Mouse (Mus musculus) hindbrain, embryonic 16.5 days (tissue): ENCODE data around the gene Acbd5. TPM values are rescaled to one million over a fixed set of nuclear protein-coding genes. Genes with fewer than 3 reads are reported as not detected.
A peak's percentile ranks its signal among the peaks of the same experiment; 100 is the strongest.
"Not testable (repeated sequence)": the region's sequence is repeated elsewhere in the genome, so short reads cannot be mapped to it uniquely, and the experiment has no call there.

ENCODE experiments used
- ATAC-seq: fragments of 200-750 bp; cut with Nextera tagmentation; 2 replicates; pipeline ENCODE4 v1.8.0; 2017; ENCODE audit warnings: moderate TSS enrichment, moderate library complexity
- H3K27ac ChIP-seq: fragments of 300-500 bp; sonication (generic); 2 replicates; pipeline ENCODE4 v1.5.1; 2014; ENCODE audit warnings: low read depth, mild to moderate bottlenecking, control low read depth, low read length, moderate library complexity
- H3K27me3 ChIP-seq: fragments of 300-500 bp; sonication (generic); replicated peaks from 2 replicates; pipeline ENCODE4 v1.6.1; 2014; ENCODE audit warnings: low read length; ENCODE audit not compliant: control insufficient read depth, insufficient read depth
- H3K36me3 ChIP-seq: fragments of 300-500 bp; sonication (generic); 2 replicates; pipeline ENCODE4 v1.6.1; 2014; ENCODE audit warnings: mild to moderate bottlenecking, low read length, moderate library complexity, mixed read lengths; ENCODE audit not compliant: control insufficient read depth, insufficient read depth
- H3K4me1 ChIP-seq: fragments of 300-500 bp; sonication (generic); 2 replicates; pipeline ENCODE4 v1.6.1; 2014; ENCODE audit warnings: low read depth, low read length; ENCODE audit not compliant: control insufficient read depth, insufficient read depth
- H3K4me2 ChIP-seq: fragments of 300-500 bp; sonication (generic); 2 replicates; pipeline ENCODE4 v1.6.1; 2014; ENCODE audit warnings: mild to moderate bottlenecking, low read length, control low read depth, moderate library complexity
- H3K4me3 ChIP-seq: fragments of 300-500 bp; sonication (generic); 2 replicates; pipeline ENCODE4 v1.5.1; 2014; ENCODE audit warnings: mild to moderate bottlenecking, low read length, control low read depth, moderate library complexity
- H3K9ac ChIP-seq: fragments of 300-500 bp; sonication (generic); 2 replicates; pipeline ENCODE4 v1.6.1; 2014; ENCODE audit warnings: low read depth, mild to moderate bottlenecking, control low read depth, low read length, moderate library complexity
- H3K9me3 ChIP-seq: fragments of 300-500 bp; sonication (generic); 2 replicates; pipeline ENCODE4 v1.6.1; 2014; ENCODE audit warnings: mild to moderate bottlenecking, low read length, moderate library complexity; ENCODE audit not compliant: control insufficient read depth
- WGBS: fragments of 180-500 bp; shearing (Covaris S2); extraction: QIAGEN DNeasy Blood & Tissue Kit; methylation state at CpG from one replicate; pipeline ENCODE4 v1.1.7; 2014; 5-methylcytosine and 5-hydroxymethylcytosine counted together
- polyA plus RNA-seq: library from polyadenylated mRNA; unstranded; fragments of >200 nt; fragmentation: Nextera tagmentation; extraction: Ambion mirVana; gene quantifications from 2 replicates; pipeline ENCODE4 v1.2.1, GENCODE M21; 2015

Gene Acbd5
- polyA plus RNA-seq, 1 experiment from 2014 or later, result 79.7 TPM

DNA sequence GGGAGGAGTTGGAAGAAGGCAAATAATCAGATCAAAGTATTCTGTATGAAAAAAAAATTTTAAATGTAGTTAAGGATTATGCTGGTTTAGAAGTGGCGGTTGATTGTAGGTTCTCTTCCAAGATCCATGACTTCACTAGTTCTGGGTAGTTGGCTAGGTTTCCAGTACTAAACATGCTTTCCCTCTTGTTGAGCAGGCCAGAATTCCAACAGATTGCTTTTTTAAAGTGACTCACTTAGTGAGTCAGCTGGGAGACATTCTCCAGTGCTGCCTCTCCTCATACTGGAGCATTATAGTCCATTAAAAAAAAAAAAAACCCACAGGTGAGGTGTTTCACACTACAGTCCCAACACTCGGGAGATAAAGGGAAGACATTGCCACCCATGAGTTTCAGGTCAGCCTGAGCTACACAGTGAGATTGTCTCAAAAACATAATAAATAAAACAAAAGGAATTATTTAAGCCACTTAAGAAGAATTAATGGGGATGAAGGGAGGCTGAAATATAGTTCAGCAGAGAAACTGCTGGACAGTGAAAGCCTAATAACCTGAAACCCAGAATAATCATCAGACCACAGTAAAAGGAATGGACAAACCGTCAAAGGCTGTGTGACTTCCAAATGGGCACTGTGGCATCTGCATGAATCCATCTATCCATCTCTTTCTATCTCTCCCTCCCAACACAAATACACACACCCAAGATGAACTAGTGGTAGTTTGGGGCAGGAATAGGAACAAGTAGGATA lies 33.1 kb upstream of the Acbd5 start:
- H3K27ac ChIP-seq, result no peak overlapping the region
- ATAC-seq, result no peak
- no peaks in the 10 kb centered on the region for H3K9me3 ChIP-seq

DNA sequence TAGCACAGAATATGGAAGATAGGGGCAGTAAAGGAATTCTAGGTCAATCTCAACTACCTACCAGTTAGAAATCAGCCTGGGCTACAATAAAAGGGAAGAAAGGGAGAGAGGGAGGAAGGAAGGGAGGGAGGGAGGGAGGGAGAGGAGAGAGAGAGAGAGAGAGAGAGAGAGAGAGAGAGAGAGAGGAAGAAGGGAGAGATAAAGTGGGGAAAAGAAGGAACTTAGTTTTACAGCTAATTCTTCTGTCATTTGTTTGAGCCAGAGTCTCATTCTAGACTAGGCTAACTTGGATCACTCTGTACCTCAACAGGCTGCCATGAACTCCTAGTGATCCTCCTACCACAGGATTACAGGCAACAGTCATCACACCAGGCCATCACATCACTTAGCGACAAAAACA lies 32.5 kb upstream of the Acbd5 start:
- Histone ChIP-seq H3K9ac (no peak overlapping the region), H3K27ac (no peak overlapping the region), H3K4me2 (no peak overlapping the region), H3K27me3 (no peaks in the 10 kb centered on the region), H3K9me3 (no peaks in the 10 kb centered on the region), H3K36me3 (no peaks in the 10 kb centered on the region), H3K4me3 (no peak overlapping the region), H3K4me1 (peaks cover 11% of the 10 kb centered on the region)
- WGBS, result 97% methylated on average over 1 of the region's 1 CpGs
- ATAC-seq, result no peak

More for the DNA sequence above, 33.1 kb upstream of the Acbd5 start:
- H3K4me3 ChIP-seq, result no peak overlapping the region
- no peak overlapping the region for H3K9ac ChIP-seq
- no peaks in the 10 kb centered on the region for H3K27me3 ChIP-seq
- no peak overlapping the region for H3K4me2 ChIP-seq
- WGBS, result 90% methylated on average over 3 of the region's 3 CpGs
- H3K36me3 ChIP-seq, result no peaks in the 10 kb centered on the region
- peaks cover 11% of the 10 kb centered on the region for H3K4me1 ChIP-seq

DNA sequence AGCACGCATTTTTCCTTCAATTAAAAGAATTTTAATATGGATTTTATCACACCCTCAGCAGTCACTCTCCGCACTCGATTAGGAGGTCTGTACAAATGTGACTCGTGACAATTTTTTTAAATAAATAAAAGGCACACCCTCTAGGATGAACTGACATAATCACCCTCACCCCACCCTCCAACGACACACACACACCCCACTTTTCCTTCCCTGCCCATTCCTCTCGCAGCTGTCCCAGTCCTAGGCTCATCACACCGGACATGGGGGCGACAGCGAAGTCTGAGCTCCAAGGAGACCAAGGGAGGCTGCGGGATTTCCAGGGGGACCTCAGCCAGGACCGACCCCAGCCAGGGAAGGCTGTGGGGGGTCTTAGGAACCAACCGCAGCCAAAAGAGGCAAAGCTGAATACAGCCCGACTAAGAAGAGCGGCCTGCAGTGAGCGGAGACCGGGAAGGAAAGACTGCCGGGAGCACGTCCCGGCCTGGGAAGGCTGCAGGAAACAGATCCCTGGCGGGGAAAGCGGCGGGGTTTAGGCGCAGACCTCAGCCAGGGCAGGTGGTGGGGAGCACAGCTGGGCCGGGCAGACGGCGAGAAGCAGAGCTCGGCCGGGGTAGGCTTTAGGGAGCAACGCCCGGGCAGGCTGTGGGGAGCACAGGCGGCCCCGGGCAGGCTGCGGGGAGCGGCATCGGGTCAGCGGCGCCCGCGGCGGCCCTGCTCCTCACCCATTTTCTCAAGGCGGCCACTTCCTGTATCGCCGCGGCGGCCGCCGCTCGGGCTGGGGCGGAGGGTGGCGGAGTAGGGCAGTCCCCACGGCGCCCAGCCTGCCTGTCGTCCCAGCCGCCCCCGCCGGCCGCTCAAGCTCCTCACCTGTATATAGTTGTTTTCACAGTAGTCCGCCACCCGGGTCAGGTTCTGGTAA lies 28.6 kb upstream of the Acbd5 start:
- H3K4me2 ChIP-seq, result peak overlapping the region; percentile 71
- peak overlapping the region; percentile 95 for H3K27ac ChIP-seq
- peak overlapping the region; percentile 100 for H3K4me3 ChIP-seq
- ATAC-seq, result peak; percentile 89
- H3K9me3 ChIP-seq, result no peaks in the 10 kb centered on the region
- no peaks in the 10 kb centered on the region for H3K36me3 ChIP-seq
- peak overlapping the region; percentile 97 for H3K9ac ChIP-seq
- H3K27me3 ChIP-seq, result no peaks in the 10 kb centered on the region
- WGBS, result under 1% methylated on average over 48 of the region's 59 CpGs
- H3K4me1 ChIP-seq, result peaks cover 11% of the 10 kb centered on the region

DNA sequence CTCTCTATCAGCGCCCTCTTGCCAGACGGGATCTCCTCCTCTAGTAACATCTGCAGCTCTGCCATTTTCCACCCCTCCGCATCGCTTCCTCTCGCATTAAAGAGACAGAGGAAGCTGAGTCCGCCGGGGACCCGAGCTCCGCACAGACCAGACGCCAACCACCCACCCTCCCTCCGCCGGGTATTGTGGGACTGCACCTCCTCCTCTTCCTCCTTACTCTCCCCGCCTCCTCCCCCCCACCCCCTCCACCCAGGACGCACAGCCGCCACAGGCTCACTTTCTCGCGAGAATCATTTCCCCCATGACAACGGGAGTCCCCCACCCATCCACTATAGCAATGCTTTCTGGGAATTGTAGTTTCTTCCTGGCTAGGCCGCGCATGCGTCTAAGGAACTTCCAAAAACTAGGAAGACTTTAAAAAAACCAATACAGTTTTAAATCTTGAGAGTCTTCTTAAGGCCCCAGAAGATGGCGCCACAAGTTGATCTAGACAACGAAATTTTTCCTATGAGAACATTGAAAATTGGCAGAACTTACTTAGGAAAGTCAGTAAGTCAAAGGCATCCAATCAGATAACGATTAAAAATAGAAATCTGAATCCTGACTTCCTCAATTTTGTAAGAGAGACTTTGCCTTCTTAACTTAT lies 27.8 kb upstream of the Acbd5 start, which contains the start of gene Abi1:
Gene Abi1 (minus strand): TSS at position 241 of the 646 bp plus-strand sequence.
- H3K9ac ChIP-seq, result peak within 1 kb of the TSS; percentile 97
- H3K9me3 ChIP-seq, result no peaks in the 10 kb centered on the region
- H3K4me3 ChIP-seq, result peak within 1 kb of the TSS; percentile 100
- peak within 1 kb of the TSS; percentile 95 for H3K27ac ChIP-seq
- peaks cover 11% of the 10 kb centered on the region for H3K4me1 ChIP-seq
- no peaks in the 10 kb centered on the region for H3K36me3 ChIP-seq
- WGBS, result 2% methylated on average over 24 of the region's 24 CpGs
- no peaks in the 10 kb centered on the region for H3K27me3 ChIP-seq
- ATAC-seq, result peak; percentile 97
- peak within 1 kb of the TSS; percentile 71 for H3K4me2 ChIP-seq

DNA sequence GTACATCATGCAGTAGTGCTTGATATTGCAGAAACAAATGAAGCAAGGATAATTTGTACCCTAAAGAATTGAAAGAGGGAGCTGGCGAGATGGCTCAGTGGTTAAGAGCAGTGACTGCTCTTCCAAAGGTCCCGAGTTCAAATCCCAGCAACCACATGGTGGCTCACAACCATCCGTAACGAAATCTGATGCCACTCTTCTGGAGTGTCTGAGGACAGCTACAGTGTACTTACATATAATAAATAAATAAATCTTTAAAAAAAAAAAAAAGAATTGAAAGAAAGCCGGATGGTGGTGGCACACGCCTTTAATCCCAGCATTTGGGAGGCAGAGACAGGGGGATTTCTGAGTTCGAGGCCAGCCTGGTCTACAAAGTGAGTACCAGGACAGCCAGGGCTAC lies 27.3 kb upstream of the Acbd5 start:
- not testable (repeated sequence) for ATAC-seq, H3K4me2 ChIP-seq, H3K27me3 ChIP-seq, H3K4me3 ChIP-seq, H3K9ac ChIP-seq, H3K36me3 ChIP-seq, H3K9me3 ChIP-seq, H3K27ac ChIP-seq
- whole genome bisulfite sequencing, result 90% methylated on average over 7 of the region's 7 CpGs
- H3K4me1 ChIP-seq, result peaks cover 11% of the 10 kb centered on the region

DNA sequence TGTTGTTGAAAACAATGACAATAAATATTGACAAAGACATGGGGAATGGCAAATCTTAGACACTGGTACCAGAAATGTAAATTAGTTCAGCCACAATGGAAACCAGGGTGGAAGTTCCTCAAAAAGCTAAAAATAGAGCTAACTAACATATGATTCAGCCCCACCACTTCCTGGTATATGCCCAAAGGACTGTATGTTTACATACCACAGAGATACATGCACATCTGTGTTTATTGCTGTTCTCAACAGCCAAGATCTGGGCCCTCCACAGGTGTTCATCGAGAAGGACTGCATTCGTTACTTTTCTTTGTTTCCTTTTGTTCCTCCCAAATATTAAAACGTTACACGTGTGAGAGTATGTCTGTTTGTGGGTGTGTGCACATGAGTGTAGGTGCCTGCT lies 26.5 kb upstream of the Acbd5 start:
- Histone ChIP-seq H3K4me2 (no peak overlapping the region), H3K4me3 (no peak overlapping the region), H3K27ac (no peak overlapping the region), H3K27me3 (no peaks in the 10 kb centered on the region), H3K36me3 (no peaks in the 10 kb centered on the region), H3K4me1 (peaks cover 11% of the 10 kb centered on the region), H3K9ac (no peak overlapping the region), H3K9me3 (no peaks in the 10 kb centered on the region)
- WGBS, result 83% methylated on average over 4 of the region's 4 CpGs
- no peak for ATAC-seq

DNA sequence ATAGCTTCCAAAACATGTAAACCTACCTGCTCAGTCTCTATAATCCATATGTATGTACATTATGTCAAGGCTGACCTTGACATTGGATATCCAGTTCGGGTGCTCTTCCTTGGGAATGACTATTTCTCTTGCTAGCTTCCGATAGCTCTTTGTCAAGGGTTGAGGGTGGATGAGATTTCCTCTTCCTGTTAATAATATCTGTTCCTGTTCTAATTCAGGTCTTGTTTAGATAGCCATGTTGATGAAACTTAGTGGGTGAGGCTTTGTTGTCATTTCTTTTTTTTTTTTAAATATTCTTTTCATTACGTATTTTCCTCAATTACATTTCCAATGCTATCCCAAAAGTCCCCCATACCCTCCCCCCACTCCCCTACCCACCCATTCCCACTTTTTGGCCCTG lies 25.8 kb upstream of the Acbd5 start:
- WGBS, result 95% methylated on average over 3 of the region's 3 CpGs
- Histone ChIP-seq H3K4me3 (no peak overlapping the region), H3K36me3 (no peaks in the 10 kb centered on the region), H3K4me1 (peaks cover 11% of the 10 kb centered on the region), H3K27ac (no peak overlapping the region), H3K9me3 (no peaks in the 10 kb centered on the region), H3K27me3 (no peaks in the 10 kb centered on the region), H3K4me2 (no peak overlapping the region), H3K9ac (no peak overlapping the region)
- no peak for ATAC-seq

DNA sequence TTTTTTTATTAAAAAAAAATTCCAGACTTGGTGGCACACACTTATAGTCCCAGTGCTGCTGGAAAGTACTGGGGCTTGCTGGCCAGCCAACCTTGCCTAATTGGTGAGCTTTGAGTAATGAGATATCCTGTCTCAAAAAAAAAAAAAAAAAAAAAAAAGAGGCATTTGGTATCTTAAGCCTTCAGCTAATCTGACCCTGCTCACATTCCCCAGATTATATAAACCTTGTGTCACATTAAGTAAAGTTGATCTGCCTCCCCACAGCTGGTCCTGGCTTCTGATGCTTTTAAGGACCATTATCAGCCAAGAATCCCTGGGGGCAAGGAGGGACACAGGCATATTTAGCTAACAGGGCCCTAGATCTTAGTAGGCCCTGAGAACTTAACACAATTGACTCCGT lies 22.3 kb upstream of the Acbd5 start:
- no peak overlapping the region for H3K27ac ChIP-seq
- 43% methylated on average over 1 of the region's 1 CpGs for WGBS
- H3K4me3 ChIP-seq, result no peak overlapping the region
- no peak for ATAC-seq
- no peaks in the 10 kb centered on the region for H3K4me1 ChIP-seq
- no peaks in the 10 kb centered on the region for H3K9me3 ChIP-seq
- H3K36me3 ChIP-seq, result no peaks in the 10 kb centered on the region
- H3K4me2 ChIP-seq, result no peak overlapping the region
- H3K27me3 ChIP-seq, result no peaks in the 10 kb centered on the region
- no peak overlapping the region for H3K9ac ChIP-seq

DNA sequence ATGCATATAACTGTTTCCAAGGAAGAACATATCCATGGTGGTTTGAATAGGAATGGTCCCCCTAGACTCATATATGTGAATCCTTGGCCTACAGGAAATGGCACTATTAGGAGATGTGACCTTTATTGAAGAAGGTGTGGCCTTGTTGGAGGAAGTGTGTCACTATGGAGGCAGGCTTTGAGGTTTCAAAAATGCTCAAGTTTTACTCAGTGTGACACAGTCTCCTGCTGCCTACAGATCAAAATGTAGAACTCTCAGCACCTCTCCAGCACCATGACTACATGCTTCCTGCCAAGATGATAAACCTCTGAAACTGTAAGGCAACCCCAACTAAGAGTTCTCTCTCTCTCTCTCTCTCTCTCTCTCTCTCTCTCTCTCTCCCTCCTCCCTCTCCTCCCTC lies 20.0 kb upstream of the Acbd5 start:
- Histone ChIP-seq H3K27ac (no peak overlapping the region), H3K4me1 (no peaks in the 10 kb centered on the region), H3K36me3 (no peaks in the 10 kb centered on the region), H3K9me3 (no peaks in the 10 kb centered on the region), H3K4me3 (no peak overlapping the region), H3K9ac (no peak overlapping the region), H3K27me3 (no peaks in the 10 kb centered on the region), H3K4me2 (no peak overlapping the region)
- no peak for ATAC-seq
